Mouse (Mus musculus) heart, embryonic 13.5 days (tissue): ENCODE measurements around the gene Thoc5. TPM values are rescaled to one million over a fixed set of nuclear protein-coding genes. Genes with fewer than 3 reads are reported as not detected.

Source experiments
- microRNA-seq: library from miRNA; unstranded; fragments of <30 nt; microRNA quantifications from one replicate; pipeline ENCODE4, GENCODE M21; 2016
- polyA plus RNA-seq: library from polyadenylated mRNA; unstranded; fragments of >200 nt; fragmentation: Nextera tagmentation; extraction: Ambion mirVana; gene quantifications from 2 replicates; pipeline ENCODE4 v1.2.1, GENCODE M21; 2015

The Thoc5 gene
- polyA plus RNA-seq, 1 experiment from 2014 or later, result 24.4 TPM

Small RNA genes lying within 50 kb of the gene (microRNA-seq; reads per million reads assigned to microRNA genes)
- gene Mir6918, result not detected

Other genes with a start within 250 kb of the Thoc5 start
- 1,777 and 1,970 TPM in 2 replicates for gene Uqcr10, start 191.0 kb upstream of the Thoc5 start, polyA plus RNA-seq
- 51.2 and 57.4 TPM in 2 replicates for gene Zmat5, start 190.6 kb upstream of the Thoc5 start, polyA plus RNA-seq
- gene Cabp7, start 148.5 kb upstream of the Thoc5 start, polyA plus RNA-seq, result 0.09 TPM in 1 of 2 replicates, not detected in the other
- gene Nf2, start 45.8 kb upstream of the Thoc5 start, polyA plus RNA-seq, result 37.3 and 39.8 TPM in 2 replicates
- gene Nipsnap1, start 21.4 kb upstream of the Thoc5 start, polyA plus RNA-seq, result 31.4 and 35.6 TPM in 2 replicates
- gene Nefh, start 52.7 kb downstream of the Thoc5 start, polyA plus RNA-seq, result 0.39 and 0.50 TPM in 2 replicates
- gene Ap1b1, start 91.5 kb downstream of the Thoc5 start, polyA plus RNA-seq, result 41.2 and 42.6 TPM in 2 replicates
- gene Rasl10a, start 162.8 kb downstream of the Thoc5 start, polyA plus RNA-seq, result 0.59 and 0.70 TPM in 2 replicates
- 21.0 TPM in 2 replicates for gene Gas2l1, start 170.0 kb downstream of the Thoc5 start, polyA plus RNA-seq
- gene Rhbdd3, start 203.6 kb downstream of the Thoc5 start, polyA plus RNA-seq, result 28.2 and 34.3 TPM in 2 replicates
- gene Ewsr1, start 203.9 kb downstream of the Thoc5 start, polyA plus RNA-seq, result 435 and 450 TPM in 2 replicates